Mouse (Mus musculus) myocyte (in vitro differentiated cells): ENCODE results near the gene Actr5.

Experiments used
- CEBPB ChIP-seq: IDR thresholded peaks from 2 replicates; pipeline ENCODE4 v1.6.1; 2011; ENCODE audit warnings: mild to moderate bottlenecking, moderate library complexity; ENCODE audit not compliant: poor library complexity, insufficient read depth, severe bottlenecking
- E2F4 ChIP-seq: IDR thresholded peaks from one replicate; pipeline ENCODE4 v1.6.1; 2011; ENCODE audit warnings: mild to moderate bottlenecking, control low read depth, moderate library complexity; ENCODE audit not compliant: insufficient read depth
- MAX ChIP-seq: IDR thresholded peaks from one replicate; pipeline ENCODE4 v1.6.1; 2011; ENCODE audit warnings: low read depth, mild to moderate bottlenecking, control low read depth
- MYOD1 ChIP-seq, 3 experiments: IDR thresholded peaks; one replicate each; pipeline ENCODE4 v1.6.1; 2011; ENCODE audit warnings: control low read depth in 2 of 3, low read depth in 2 of 3, mild to moderate bottlenecking in 2 of 3, moderate library complexity in 1 of 3; ENCODE audit not compliant: insufficient read length in 2 of 3, control insufficient read depth in 1 of 3
- MYOG ChIP-seq, 3 experiments: IDR thresholded peaks; one replicate each; pipeline ENCODE4 v1.6.1; 2011; ENCODE audit warnings: control low read depth in 2 of 3, low read depth in 2 of 3, mild to moderate bottlenecking in 2 of 3; ENCODE audit not compliant: insufficient read length in 2 of 3, control insufficient read depth in 1 of 3, insufficient read depth in 1 of 3
- POLR2A ChIP-seq: IDR thresholded peaks from one replicate; pipeline ENCODE4 v1.6.1; 2011; ENCODE audit warnings: low read depth, mild to moderate bottlenecking, control low read depth, moderate library complexity; ENCODE audit not compliant: insufficient read length
- POLR2AphosphoS2 ChIP-seq: IDR thresholded peaks from one replicate; pipeline ENCODE4 v1.6.1; 2011; ENCODE audit warnings: low read depth, control low read depth; ENCODE audit not compliant: insufficient read length
- REST ChIP-seq: IDR thresholded peaks from one replicate; pipeline ENCODE4 v1.6.1; 2011; ENCODE audit warnings: mild to moderate bottlenecking, control low read depth, moderate library complexity; ENCODE audit not compliant: insufficient read depth, insufficient read length
- SRF ChIP-seq: IDR thresholded peaks from one replicate; pipeline ENCODE4 v1.6.1; 2011; ENCODE audit warnings: low read depth; ENCODE audit not compliant: control insufficient read depth, insufficient read length
- TCF12 ChIP-seq: IDR thresholded peaks from one replicate; pipeline ENCODE4 v1.6.1; 2011; ENCODE audit warnings: mild to moderate bottlenecking, control low read depth; ENCODE audit not compliant: poor library complexity, insufficient read depth, severe bottlenecking
- TCF3 ChIP-seq: IDR thresholded peaks from one replicate; pipeline ENCODE4 v1.6.1; 2011; ENCODE audit warnings: low read depth, control low read depth; ENCODE audit not compliant: insufficient read length
- USF1 ChIP-seq: IDR thresholded peaks from one replicate; pipeline ENCODE4 v1.6.1; 2011; ENCODE audit warnings: low read depth, mild to moderate bottlenecking, control low read depth, moderate library complexity

DNA sequence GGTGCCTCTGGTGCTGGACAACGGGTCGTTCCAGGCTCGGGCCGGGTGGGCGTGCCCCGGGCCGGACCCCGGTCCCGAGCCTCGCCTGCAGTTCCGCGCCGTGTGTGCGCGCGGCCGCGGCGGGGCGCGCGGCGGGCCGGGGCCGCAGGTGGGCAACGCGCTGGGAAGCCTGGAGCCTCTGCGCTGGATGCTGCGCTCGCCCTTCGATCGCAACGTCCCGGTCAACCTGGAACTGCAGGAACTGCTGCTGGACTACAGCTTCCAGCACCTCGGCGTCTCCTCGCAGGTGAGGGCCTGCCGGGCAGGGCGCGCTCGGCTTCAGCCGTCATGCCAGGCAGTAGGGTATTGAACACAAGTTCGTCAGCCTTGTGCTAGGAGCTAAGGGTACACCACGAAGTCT is 543 bp downstream of the Actr5 start:
- no peak for TF ChIP-seq POLR2AphosphoS2
- no peak for TF ChIP-seq TCF12
- no peak for TF ChIP-seq CEBPB
- no peak for TF ChIP-seq POLR2A
- no peak for TF ChIP-seq MYOG (IDR thresholded peaks at IDR 0.05; ENCODE audit: control insufficient read depth in 1 of 3, insufficient read depth in 1 of 3, insufficient read length in 2 of 3, low read depth in 2 of 3)
- no peak for TF ChIP-seq MAX
- no peak for TF ChIP-seq E2F4
- no peak for TF ChIP-seq USF1
- TF ChIP-seq REST = no peak
- no peak for TF ChIP-seq SRF
- TF ChIP-seq MYOD1 (IDR thresholded peaks at IDR 0.05; ENCODE audit: control insufficient read depth in 1 of 3, insufficient read length in 2 of 3, low read depth in 2 of 3) = no peak
- no peak for TF ChIP-seq TCF3
